Mouse (Mus musculus) B cell, adult 2 months (primary cell): ENCODE measurements around the gene Dhx32.
A peak's percentile ranks its signal among the peaks of the same experiment; 100 is the strongest.

Experiments
- DNase-seq, 2 experiments: peaks; one replicate each; pipeline ENCODE4 v3.0.0; 2022

Gene Dhx32

DNA sequence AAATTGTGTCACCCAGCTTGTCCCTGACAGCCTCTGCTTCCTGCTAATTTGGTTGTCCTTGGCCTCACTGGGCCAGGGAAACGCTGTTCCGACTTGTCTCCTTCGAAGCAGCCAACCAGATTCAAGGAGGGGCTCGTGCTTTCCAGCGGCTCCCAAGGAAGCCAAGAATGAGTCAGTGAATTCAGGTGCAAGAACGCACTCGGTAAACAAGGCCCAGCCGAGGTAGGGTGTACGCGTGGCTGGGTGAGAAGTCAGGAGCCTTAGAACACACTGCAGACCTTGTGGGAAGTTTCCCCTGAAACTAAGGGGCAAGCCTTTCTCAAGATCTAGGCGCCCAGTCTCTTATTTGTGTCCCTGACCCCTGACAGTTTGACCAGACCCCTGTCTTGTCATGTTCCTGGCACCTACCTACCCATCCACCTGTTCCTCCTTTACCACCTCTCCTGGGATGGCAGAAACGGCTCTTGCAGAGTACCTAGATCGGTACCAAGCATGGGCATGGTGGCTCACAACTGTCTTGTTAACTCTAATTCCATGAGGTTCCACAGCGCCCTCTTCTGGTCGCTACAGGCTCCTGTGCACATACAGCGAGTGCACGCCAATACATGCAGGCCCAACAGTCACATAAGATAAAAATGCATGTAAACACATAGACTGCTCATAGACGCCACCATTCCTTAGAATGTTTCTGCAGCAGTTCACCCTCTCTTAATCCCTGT lies at the start of gene Dhx32:
Dhx32 (minus strand) TSS at position 10 of the 719 bp plus-strand sequence.
- peak; percentile 45 to 46 for DNase-seq

DNA sequence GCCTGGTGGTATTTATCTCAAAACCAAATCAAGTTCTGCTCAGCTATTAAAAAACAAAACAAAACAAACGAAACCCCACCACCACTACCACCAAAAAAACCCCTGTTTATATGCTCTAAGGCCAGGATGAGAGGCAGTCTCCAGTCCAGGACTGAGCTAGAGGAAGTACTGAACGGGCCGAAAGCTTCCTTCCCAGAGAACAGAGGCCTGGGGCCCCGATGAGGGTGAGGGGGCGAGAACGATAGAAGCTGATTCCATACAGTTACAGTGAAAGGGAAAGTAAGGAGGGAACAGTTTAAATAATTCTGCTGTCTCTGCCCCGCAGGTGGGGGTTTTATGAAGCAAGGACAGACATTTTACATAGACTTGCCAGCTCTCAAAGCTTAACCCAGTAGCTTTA lies 47.1 kb upstream of the Dhx32 start:
- no peak for DNase-seq

DNA sequence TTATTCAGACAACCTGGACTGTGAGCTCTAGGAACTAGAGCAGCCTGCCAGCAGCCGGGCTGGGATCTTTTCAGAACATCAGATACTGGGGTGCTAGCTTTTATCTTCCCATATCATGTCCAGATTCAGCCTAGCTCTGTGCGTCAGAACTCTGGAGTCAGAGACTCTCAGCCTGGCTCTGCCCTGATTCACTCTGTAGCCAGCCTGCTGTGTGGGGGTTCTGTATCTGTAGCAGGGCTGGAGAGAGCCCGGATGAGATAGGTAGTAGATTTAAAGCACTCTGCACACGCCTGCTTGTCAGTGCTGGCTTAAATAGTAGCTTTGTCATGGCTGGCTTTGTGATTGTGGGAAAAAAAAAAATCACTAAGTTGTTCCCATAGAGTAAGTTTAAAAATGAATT lies 46.0 kb upstream of the Dhx32 start:
- no peak for DNase-seq

DNA sequence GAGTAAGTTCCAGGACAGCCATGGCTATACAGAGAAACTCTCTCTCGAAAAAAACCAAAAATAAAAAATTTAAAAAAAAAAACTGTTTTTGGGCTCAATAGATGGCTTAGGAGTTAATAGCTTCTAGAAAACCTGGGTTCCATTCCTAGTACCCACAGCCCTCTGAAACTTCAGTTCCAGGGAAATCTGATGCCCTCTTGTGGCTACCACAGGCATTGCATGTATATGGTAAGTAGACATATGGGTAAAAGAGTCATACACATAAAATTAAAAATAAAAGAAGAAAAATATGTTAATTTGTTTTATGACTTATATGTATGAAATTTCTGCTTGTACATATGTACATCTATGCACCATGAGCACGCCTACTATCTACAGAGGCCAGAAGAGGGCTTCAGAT lies 42.1 kb upstream of the Dhx32 start:
- DNase-seq: peak; percentile 34 to 43

DNA sequence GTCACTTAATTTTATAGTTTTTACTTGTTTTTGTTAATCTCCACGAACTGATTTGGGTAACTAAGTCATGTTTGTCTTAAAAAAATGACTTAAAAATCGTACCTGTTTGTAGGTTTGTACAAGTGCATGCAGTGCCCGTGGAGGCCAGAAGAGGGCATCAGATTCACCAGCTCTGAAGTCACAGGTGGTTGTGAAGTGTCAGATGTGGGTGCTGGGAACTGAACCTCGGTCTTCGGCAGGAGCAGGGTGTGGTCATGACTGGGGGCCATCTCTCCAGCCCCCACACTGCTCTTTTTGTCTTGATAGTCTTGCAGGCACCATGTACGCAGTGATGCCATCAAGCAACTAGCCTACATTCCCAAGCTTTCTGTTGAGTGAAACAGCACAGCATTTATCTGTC lies 41.2 kb upstream of the Dhx32 start:
- no peak for DNase-seq

DNA sequence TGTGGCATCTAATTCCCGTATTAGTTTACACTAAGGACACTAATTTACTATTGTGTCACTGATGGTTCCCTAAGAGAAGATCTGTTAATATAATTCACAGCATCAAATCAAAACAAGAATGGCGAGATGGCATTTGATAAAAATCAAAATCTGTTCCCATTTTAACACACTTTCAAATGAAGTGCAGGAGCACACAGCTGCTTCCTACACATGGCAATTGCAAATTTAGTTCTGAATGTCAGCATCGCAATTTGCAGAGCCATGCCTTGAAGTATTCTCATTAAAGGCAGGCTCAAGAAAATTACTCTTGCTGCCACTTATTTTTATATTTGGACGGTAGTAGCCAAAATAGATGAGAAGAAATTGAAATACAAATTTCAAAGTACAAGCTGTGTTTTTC lies 30.8 kb upstream of the Dhx32 start:
- no peak for DNase-seq

DNA sequence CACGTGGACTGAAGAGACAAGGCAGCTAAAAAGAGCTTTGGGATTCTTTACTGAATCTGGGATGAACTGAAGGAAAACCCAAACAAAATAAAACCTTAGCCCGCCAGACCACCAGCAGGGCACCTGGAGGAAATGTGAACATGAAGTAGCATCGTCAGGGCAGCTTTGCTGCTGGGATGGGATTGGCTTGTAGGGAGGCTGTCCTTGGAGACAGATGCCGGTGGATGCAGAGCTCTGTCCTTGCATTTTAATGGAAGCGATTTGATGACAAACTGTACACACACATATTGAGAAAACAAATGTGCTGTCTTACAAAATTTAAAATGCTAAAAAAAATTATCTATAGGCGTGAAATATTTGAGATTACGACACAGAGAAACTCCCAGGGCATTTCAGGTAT lies 30.4 kb upstream of the Dhx32 start:
- no peak for DNase-seq

DNA sequence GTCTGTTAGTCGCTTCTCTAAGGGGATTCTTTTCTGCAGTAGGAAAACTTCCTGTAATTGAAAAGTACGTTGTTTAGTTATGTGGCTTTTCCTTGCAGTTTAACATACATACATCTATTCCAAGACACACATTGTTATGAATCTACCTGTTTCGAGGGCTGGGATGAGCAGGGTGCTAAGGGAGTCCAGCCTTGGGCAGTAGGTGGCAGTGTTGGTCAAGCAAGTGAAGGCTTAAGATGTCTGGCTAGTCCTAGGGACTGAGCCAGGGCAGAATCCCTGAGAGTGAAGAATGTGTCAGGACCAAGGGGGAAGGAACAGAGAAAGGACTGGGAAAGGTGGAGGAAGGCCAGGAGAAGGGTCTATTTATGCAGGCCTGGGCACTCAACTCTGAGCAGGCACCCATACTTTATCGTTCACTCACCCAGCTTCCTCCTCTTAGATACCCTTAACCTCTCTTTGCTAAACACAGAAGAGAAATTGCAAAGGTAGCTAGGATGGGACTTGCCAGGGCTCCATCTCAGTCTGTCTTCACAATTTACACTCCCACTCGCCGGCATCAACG lies 23.2 kb upstream of the Dhx32 start:
- peak; percentile 8 to 12 for DNase-seq

DNA sequence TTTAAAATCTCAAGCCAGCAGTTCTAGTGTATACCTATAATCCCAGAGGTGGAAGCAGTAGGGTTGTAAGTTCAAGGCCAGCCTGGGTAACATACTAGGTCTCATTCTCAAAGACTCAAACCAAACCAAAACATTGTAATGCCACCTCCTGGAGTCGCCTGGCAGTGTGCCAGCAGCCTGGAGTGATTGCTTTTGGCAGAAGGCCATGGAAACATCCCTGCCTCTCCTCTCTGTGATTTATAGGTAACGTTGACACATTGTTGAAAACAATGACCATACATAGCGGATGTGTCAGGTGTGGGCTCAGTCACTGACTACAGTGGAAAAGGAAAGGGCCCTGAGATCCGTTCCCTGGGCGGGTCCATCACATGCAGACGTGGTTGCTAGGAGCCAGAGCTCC lies 19.3 kb upstream of the Dhx32 start:
- DNase-seq: no peak

DNA sequence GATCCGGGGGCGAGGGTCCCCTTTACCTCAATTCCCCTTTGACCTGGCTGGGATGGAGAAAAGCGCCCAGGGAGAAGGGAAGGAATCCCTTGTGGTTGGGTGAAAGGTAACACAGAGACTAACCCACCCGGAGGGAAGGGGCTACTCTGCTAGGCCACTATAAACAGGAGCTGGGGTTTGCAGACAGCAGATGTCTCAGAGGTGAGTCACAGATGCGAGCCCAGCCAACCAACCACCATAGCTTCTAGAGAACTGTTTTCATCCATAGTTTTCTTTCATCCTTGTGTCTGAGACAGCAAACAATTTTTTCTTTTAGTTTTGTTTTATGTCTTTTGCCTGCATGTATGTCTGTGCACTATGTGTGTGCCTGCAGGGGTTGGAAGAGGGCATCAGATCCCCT lies 17.4 kb upstream of the Dhx32 start:
- DNase-seq: no peak

DNA sequence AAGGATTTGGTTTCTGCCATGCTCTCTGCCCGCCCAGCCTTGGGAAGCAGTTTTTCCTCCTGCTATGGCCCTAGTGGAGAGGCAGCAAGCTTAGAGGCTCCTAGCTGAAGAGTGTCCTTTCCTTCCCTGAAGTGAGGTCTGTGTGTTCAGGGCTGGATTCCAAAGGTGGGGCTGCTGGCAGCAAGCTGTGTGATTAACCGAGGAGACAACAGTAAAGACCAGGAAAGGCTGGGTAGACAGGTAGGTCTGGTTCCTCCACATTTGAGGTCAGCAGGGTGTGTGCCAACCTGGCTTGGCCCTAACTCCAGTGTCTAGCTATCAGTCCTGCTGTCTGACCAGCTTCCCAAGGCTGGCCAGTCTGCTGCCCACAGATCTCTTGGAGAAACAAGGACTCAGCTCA lies 12.2 kb upstream of the Dhx32 start:
- no peak for DNase-seq

DNA sequence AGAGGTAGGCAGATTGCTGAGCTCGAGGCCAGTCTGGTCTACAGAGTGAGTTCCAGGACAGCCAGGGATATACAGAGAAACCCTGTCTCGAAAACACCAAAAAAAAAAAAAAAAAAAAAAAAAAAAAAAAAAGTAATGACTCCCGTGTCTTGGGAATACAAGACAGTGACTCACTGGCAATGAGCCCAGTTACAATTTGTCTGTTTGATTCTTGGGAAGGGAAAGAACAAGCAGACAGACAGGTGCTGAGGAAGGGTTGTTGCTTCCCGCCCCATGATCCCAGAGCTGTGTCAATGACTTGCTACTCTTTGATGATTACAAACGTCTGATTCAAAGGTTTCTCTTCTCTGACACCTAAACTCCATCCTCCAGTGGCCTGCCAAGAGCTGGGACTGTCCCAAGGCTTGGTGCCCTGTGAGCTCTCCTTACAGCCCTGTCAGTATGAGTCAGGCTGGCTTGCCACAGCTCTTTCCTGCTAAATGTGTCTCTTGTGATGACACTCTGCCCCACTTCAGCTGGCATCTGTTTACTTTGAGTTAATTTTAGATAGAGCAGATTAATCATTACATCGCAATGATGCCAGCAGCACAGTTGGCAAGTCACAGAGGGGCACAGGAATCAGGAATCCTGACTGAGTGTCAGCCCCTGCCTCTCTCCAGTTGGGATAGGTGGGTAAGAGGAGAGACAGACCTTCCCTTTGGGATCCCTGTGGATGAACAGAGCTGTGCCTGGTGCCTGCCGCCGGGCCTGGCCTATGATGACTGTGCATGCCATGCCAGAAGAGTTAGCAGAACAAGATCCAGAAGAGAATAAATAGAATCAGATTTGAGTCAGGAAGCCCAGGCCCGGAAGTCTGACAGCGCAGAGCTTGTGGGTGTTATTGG lies 11.0 kb upstream of the Dhx32 start:
- DNase-seq: no peak

DNA sequence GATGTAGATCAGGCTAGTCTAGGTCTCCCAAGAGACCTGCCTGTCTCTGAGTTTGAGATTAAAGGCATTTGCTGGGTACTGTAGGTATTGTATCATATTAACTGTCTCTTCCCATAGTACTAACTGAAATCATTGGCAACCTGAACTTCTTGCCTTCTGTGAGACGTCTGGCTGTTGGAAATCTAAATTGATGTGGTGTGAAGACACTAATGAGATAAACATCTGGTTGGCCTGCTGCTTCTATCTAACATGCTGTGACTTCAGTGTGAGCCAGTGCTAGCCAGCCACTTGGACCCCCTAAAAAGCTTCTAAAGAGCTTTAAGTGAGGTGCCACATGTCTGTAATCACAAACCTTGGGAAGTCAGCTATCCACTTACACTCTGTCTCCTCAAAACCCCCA lies 10.2 kb upstream of the Dhx32 start:
- no peak for DNase-seq

DNA sequence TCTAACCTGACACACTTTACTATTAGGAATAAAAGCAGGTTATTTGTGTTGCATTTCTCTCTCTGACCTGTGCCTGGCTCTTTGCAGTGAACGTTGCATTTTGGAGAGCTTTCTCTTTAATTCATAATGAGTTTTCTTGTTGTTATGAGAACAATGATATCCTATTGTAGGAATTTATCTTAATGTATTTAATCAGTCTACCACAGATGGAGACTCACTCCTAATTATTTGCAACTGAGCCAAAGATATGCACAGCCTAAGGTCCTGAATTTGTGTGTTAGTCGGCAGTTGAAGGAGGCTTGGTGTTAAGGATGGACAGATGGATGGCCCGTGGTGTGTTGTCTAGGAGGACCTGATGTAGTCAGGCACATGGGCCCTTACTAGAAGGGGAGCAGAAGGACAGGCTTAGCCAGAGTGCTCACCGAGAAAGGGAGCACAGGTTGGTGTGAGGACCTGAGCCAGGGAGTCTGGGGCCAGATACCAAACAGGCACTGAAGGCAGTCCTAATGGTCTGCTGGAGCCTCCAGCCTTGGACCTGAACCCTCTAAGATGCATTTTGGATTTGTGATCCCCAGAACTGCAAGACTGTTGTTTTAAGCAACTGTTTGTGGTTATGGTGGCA lies 8.2 kb upstream of the Dhx32 start:
- DNase-seq: no peak

DNA sequence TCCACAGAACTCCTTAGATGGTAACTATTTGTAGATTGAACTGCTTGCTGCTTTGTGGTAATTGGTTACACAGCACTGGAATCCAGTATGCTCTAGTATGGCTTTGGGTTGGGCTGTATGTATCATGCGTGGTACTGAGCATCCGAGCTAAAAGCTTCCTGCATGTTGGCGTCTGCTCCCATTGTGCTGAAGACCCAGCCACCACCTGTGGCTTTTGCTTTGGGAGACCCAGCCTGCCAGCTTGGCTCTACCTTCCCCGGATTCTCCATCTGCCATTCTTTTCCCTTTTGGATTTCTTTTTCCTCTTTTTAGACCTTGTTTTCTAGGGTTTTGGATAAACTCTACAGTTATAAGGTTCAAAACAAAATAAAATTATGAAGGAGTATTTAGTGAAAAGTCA lies 7.6 kb upstream of the Dhx32 start:
- no peak for DNase-seq

DNA sequence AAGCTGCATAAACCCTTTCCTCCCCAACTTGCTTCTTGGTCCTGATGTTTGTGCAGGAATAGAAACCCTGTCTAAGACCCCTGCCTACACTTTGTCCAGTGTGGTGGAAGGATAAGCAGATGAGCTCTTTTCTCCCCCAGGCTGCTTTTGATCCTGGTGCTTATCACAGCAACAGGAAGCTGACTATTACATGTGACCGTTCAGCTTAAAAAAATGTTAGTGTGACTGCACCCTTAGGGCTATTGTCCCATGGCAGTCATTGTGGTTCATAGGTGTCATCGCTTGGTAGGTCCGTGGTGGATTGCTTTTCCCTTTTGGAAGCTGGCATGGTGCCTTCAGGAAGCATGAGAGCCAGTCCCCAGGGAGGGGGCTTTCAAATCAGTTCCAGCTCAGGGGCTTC lies 5.6 kb upstream of the Dhx32 start:
- no peak for DNase-seq

DNA sequence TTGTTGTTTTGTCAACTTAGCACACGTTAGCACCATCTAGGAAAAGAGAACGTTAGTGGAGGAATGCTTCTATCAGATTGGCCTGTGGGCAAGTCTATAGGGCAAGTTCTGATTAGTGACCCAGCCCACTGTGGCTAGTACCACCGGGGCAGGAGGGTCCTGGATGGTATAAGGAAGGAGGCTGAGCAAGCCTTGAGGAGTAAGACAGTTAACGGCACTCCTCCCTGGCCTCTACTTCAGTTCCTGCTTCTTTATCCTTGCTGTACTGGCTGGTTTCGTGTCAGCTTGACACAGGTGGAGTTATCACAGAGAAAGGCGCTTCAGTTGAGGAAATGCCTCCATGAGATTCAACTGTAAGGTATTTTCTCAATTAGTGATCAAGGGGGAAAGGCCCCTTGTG lies 5.0 kb upstream of the Dhx32 start:
- no peak for DNase-seq

DNA sequence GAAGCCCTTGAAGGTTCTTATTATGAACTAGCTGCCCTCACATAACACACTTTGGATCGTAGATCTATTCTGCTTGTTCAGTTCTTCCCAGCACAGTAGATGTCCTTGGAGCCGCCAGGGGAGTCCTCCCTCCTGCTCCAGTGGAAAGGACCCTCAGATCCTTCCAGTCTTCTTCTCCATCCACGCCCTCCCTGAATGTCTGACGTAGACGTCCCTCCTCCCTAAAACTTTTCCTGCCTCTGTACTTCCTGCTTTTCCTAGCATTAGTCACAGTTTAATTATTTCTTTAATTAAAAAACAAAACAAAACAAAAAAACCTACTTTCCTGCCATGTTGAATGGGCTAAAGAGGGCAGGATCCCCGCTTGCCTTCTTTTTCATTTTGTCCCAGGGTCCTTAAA lies 535 bp downstream of the Dhx32 start:
- DNase-seq: no peak

DNA sequence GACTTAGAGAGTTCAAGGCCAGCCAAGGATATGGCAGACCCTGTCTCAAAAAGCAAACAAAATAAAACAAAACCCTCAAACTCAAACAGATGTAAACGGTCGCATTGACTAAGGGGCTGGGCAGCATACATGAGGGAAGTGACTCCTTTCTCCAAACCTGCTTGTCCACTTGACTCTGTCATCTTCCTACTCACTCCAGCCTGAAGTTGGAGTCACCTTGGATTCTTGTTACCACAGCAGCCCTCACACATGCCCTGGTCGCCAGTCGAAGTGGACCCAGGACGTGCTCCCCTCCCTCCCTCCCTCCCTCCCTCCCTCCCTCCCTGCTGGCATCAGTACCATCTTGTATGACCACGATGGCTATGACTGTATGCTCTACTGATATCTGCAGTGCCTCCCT lies 943 bp downstream of the Dhx32 start:
- DNase-seq: no peak

DNA sequence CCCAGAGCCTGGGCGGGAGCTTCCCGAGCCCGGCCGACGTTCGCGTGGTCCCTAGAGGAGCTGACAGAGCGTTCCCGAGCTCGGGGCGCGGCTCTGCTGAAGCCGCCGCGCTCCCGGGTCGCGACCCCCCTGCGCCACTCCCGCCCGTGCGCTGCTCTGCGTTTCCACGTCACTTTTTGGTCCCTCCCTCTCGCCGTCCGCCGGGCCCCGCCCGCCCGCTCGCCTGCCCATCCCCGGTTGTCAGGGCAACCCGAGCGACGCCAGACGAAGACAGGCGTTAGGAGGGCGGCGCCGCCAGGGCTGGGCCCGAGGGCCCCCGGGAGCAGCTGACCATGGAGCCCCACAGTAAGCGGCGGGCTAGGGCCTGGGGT lies 5.9 kb downstream of the Dhx32 start, which contains the start of gene Fank1:
Fank1 (plus strand) TSS at position 236 of the 371 bp plus-strand sequence.
- peak; percentile 88 to 89 for DNase-seq

DNA sequence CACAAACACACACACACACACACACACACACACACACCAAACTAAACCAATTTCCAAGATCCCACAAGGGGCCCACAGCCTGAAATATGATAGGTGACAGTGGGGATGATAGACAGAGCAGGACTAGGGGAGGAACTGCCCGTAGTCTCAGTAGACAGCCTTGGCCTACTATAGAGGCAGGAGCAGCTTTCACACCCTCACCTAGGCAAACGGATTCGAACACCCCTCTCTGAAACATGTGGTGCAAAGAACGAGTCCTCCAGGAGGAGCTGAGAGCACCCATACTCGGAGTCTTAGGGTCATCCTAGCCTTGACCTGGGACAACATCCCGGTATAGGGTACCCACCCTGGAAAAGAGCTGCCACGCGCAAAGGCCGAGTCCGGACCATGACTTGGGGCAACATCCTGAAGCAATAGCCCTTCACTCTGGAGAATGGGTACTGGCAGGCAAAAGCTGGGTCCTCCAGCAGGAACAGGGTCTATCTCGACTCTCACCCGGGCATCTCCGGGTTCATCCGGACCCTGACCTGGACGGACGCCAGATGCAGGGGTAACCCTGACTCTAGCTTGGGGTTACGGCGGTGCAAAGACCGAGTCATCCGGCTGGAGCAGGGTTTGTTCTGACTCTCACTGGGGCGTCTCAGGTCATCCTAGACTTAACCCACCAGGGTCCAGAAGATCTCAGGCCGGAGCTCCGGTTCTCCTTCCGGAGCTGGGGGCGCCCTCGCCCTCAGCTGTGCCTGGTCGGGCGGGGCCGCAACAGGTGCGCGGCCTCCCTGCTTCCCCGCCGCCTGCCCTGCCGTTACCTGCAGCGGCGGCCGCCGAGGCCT lies 6.5 kb downstream of the Dhx32 start:
- no peak for DNase-seq

DNA sequence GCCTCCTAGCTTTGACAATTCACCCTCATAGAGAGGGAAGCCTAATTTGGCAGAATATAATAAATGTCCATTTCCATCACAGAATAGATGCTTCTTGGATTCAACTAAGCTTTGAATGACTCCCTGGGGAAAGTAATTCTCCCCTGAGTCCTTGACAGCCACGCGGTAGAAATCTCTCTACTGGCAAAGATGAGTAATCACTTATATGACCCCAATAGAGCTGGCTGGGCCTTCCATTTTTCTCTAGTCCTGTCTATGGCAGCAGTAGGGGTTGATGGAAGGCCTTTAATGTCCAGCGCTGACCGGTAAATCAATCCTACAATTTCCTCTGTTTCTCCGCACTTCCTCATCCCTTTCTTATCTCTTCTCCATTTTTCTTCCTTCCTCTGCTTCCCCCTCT lies 7.3 kb downstream of the Dhx32 start:
- no peak for DNase-seq

DNA sequence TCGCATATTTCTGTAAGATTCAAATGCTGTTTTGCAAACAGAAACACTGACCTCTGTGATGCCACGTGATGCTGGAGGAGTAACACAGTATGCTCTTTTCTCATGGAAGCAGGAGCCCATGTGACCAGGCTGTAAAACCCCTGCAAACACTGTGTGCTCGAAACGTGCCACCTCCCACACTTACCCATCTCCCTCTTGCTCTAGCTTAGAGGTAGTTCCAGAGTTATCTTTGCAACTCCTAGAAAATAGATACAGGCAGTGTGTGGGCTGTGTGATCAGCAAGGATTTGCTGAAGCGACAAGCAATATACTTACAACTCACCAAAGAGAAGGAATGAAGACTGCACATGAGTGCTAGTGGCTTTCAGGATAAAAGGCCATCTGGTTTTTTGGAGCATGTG lies 14.0 kb downstream of the Dhx32 start:
- DNase-seq: no peak
